In genomic region chr14:121192394-121192793, GRCm38 (mm10) we compare ENCODE assay signal across 14 mouse cellular contexts.
DNase-seq lines count a peak whose midpoint lies in the region; ATAC-seq lines count a peak whose summit lies in the region.
"Had no signal": no experiment of that assay in that cellular context is flagged by ENCODE, and none has a peak within 500 bp of the region (broad histone marks: within the 10 kb centered on the region; RNA-seq: fewer than 3 reads in every experiment).

No protein-coding gene starts in this region.

- DNase-seq in forebrain, embryonic 11.5 days (ENCODE audit: low spot score), result no peak
- no peak for DNase-seq in lung, postnatal 4 days
- no peak for DNase-seq in heart, adult 8-10 months (ENCODE audit: low spot score)
- no peak for DNase-seq in urinary bladder, postnatal 25 days (ENCODE audit: low spot score)
- DNase-seq: cerebellum, postnatal 36 days; kidney, postnatal 14 days; liver, postnatal 0 days; retina, postnatal 1 day; thymus, postnatal 36 days had no signal

- H3K4me1 ChIP-seq in forebrain, embryonic 13.5 days, result peaks cover 11% of the 10 kb centered on the region
- no peaks in the 10 kb centered on the region for H3K4me1 ChIP-seq in forebrain, embryonic 11.5 days (replicated peaks; ENCODE audit: control insufficient read depth, insufficient read depth, low read length)
- peaks cover 21% of the 10 kb centered on the region for H3K4me1 ChIP-seq in lung, embryonic 16.5 days (replicated peaks; ENCODE audit: control insufficient read depth, insufficient read depth, low read length)
- H3K4me1 ChIP-seq in intestine, embryonic 16.5 days (ENCODE audit: control insufficient read depth, insufficient read depth, low read length), result peaks cover 11% of the 10 kb centered on the region
- peaks cover 21% of the 10 kb centered on the region for H3K4me1 ChIP-seq in stomach, embryonic 16.5 days (ENCODE audit: control insufficient read depth, insufficient read depth, low read length)

- no peak overlapping the region for H3K4me2 ChIP-seq in forebrain, embryonic 13.5 days
- H3K4me2 ChIP-seq in forebrain, embryonic 11.5 days (ENCODE audit: low read depth, low read length, severe bottlenecking), result no peak overlapping the region
- H3K4me2 ChIP-seq in lung, embryonic 16.5 days (ENCODE audit: low read depth, low read length), result no peak overlapping the region
- no peak overlapping the region for H3K4me2 ChIP-seq in intestine, embryonic 16.5 days (ENCODE audit: low read depth, low read length)
- H3K4me2 ChIP-seq in stomach, embryonic 16.5 days (ENCODE audit: low read depth, low read length), result no peak overlapping the region

- no peaks in the 10 kb centered on the region for H3K27me3 ChIP-seq in forebrain, embryonic 13.5 days
- H3K27me3 ChIP-seq in forebrain, embryonic 11.5 days (ENCODE audit: control insufficient read depth, insufficient read depth, low read length), result no peaks in the 10 kb centered on the region
- H3K27me3 ChIP-seq in lung, embryonic 16.5 days (ENCODE audit: control insufficient read depth, insufficient read depth, low read depth, low read length), result no peaks in the 10 kb centered on the region
- H3K27me3 ChIP-seq in intestine, embryonic 16.5 days (replicated peaks; ENCODE audit: control insufficient read depth, insufficient read depth, low read length), result no peaks in the 10 kb centered on the region
- no peaks in the 10 kb centered on the region for H3K27me3 ChIP-seq in stomach, embryonic 16.5 days (ENCODE audit: control insufficient read depth, insufficient read depth, low read length)

- 77% methylated on average over 5 of the region's 5 CpGs for WGBS in forebrain, embryonic 13.5 days
- 83% methylated on average over 5 of the region's 5 CpGs for WGBS in forebrain, embryonic 11.5 days
- WGBS in lung, embryonic 16.5 days, result 46% methylated on average over 5 of the region's 5 CpGs
- 60% methylated on average over 5 of the region's 5 CpGs for WGBS in intestine, embryonic 16.5 days
- 50% methylated on average over 5 of the region's 5 CpGs for WGBS in stomach, embryonic 16.5 days

- H3K27ac ChIP-seq in forebrain, embryonic 13.5 days, result no peak overlapping the region; the same call in 1 of the 2 replicates
- no peak overlapping the region for H3K27ac ChIP-seq in forebrain, embryonic 11.5 days (ENCODE audit: low read depth, low read length)
- H3K27ac ChIP-seq in lung, embryonic 16.5 days (ENCODE audit: low read length), result peak overlapping the region; percentile 64
- H3K27ac ChIP-seq in intestine, embryonic 16.5 days (ENCODE audit: low read length), result peak overlapping the region; percentile 40
- H3K27ac ChIP-seq in stomach, embryonic 16.5 days (ENCODE audit: low read length), result peak overlapping the region; percentile 82

- peaks cover 6% of the 10 kb centered on the region; the same call in 1 of the 2 replicates for H3K36me3 ChIP-seq in forebrain, embryonic 13.5 days (ENCODE audit: poor library complexity, severe bottlenecking)
- H3K36me3 ChIP-seq in forebrain, embryonic 11.5 days (ENCODE audit: control insufficient read depth, insufficient read depth, low read length), result no peaks in the 10 kb centered on the region
- no peaks in the 10 kb centered on the region for H3K36me3 ChIP-seq in lung, embryonic 16.5 days (ENCODE audit: control insufficient read depth, insufficient read depth, low read length)
- H3K36me3 ChIP-seq in intestine, embryonic 16.5 days (ENCODE audit: control insufficient read depth, insufficient read depth, low read length), result no peaks in the 10 kb centered on the region
- no peaks in the 10 kb centered on the region for H3K36me3 ChIP-seq in stomach, embryonic 16.5 days (ENCODE audit: control insufficient read depth, insufficient read depth, low read length)
- H3K36me3 ChIP-seq: G1E had no signal

- no peak overlapping the region for H3K4me3 ChIP-seq in forebrain, embryonic 13.5 days
- no peak overlapping the region for H3K4me3 ChIP-seq in forebrain, embryonic 11.5 days (ENCODE audit: low read depth, low read length)
- H3K4me3 ChIP-seq in lung, embryonic 16.5 days (ENCODE audit: low read length), result no peak overlapping the region
- no peak overlapping the region for H3K4me3 ChIP-seq in intestine, embryonic 16.5 days (ENCODE audit: low read length)
- no peak overlapping the region for H3K4me3 ChIP-seq in stomach, embryonic 16.5 days (replicated peaks; ENCODE audit: low read length)

- ATAC-seq in forebrain, embryonic 13.5 days, result 0 out of 2 replicates have a peak, but pooled peaks have one; percentile 19
- no peak for ATAC-seq in forebrain, embryonic 11.5 days (replicated peaks; ENCODE audit: low FRiP score)
- peak; percentile 29 for ATAC-seq in lung, embryonic 16.5 days (ENCODE audit: low read depth)
- no peak; the same call in 1 of the 2 replicates for ATAC-seq in intestine, embryonic 16.5 days
- 0 out of 2 replicates have a peak, but pooled peaks have one; percentile 24 for ATAC-seq in stomach, embryonic 16.5 days (ENCODE audit: insufficient read depth, low FRiP score)

- peaks cover 10% of the 10 kb centered on the region; the same call in 1 of the 2 replicates for H3K9me3 ChIP-seq in forebrain, embryonic 13.5 days (replicated peaks)
- H3K9me3 ChIP-seq in forebrain, embryonic 11.5 days (ENCODE audit: control insufficient read depth, low read length), result no peaks in the 10 kb centered on the region
- H3K9me3 ChIP-seq in lung, embryonic 16.5 days (ENCODE audit: control insufficient read depth, low read length), result peaks cover 7% of the 10 kb centered on the region; the same call in 1 of the 2 replicates
- H3K9me3 ChIP-seq in intestine, embryonic 16.5 days (ENCODE audit: control insufficient read depth, low read length), result no peaks in the 10 kb centered on the region
- H3K9me3 ChIP-seq in stomach, embryonic 16.5 days (replicated peaks; ENCODE audit: control insufficient read depth, low read length), result no peaks in the 10 kb centered on the region; the same call in 1 of the 2 replicates

- no peak overlapping the region for H3K9ac ChIP-seq in forebrain, embryonic 13.5 days
- no peak overlapping the region for H3K9ac ChIP-seq in forebrain, embryonic 11.5 days (ENCODE audit: low read length)
- no peak overlapping the region for H3K9ac ChIP-seq in lung, embryonic 16.5 days (ENCODE audit: low read length)
- no peak overlapping the region for H3K9ac ChIP-seq in intestine, embryonic 16.5 days (ENCODE audit: low read depth, low read length)
- no peak overlapping the region for H3K9ac ChIP-seq in stomach, embryonic 16.5 days (ENCODE audit: low read length)
- H3K9ac ChIP-seq: liver, postnatal 0 days had no signal

Comparison
In these comparisons a context has a peak if more than half of its experiments do, and no peak if none do; other contexts are left out.
1. ATAC-seq: peak in forebrain, embryonic 13.5 days (single experiment), lung, embryonic 16.5 days (single experiment) and stomach, embryonic 16.5 days (single experiment); none in forebrain, embryonic 11.5 days (single experiment) and intestine, embryonic 16.5 days (single experiment).
2. H3K27ac ChIP-seq: peak in lung, embryonic 16.5 days (single experiment), intestine, embryonic 16.5 days (single experiment) and stomach, embryonic 16.5 days (single experiment); none in forebrain, embryonic 13.5 days (single experiment) and forebrain, embryonic 11.5 days (single experiment).